In genomic region chr15:97785731-97786411, GRCm38 (mm10) we compare ENCODE assay signal across 8 mouse cellular contexts. TPM values are rescaled to one million over a fixed set of nuclear protein-coding genes. Genes with fewer than 3 reads are reported as not detected.
DNase-seq lines count a peak whose midpoint lies in the region; ATAC-seq lines count a peak whose summit lies in the region.

No protein-coding gene starts in this region.

- peak; percentile 77 for ATAC-seq in erythroid progenitor cell, adult 5-6 weeks (replicated peaks; ENCODE audit: low FRiP score, poor library complexity, severe bottlenecking)
- ATAC-seq in liver, embryonic 13.5 days (ENCODE audit: low read depth), result peak; percentile 80
- ATAC-seq in forebrain, embryonic 12.5 days (ENCODE audit: low FRiP score), result no peak
- no peak for ATAC-seq in forebrain, embryonic 11.5 days (replicated peaks; ENCODE audit: low FRiP score)

- 17% methylated on average over 9 of the region's 9 CpGs for WGBS in liver, embryonic 13.5 days (ENCODE audit: insufficient replicate concordance)
- 87% methylated on average over 9 of the region's 9 CpGs for WGBS in forebrain, embryonic 12.5 days
- WGBS in forebrain, embryonic 11.5 days, result 85% methylated on average over 9 of the region's 9 CpGs

- H3K4me3 ChIP-seq in liver, embryonic 13.5 days (replicated peaks), result peak overlapping the region; percentile 95
- H3K4me3 ChIP-seq in forebrain, embryonic 12.5 days (replicated peaks), result no peak overlapping the region
- H3K4me3 ChIP-seq in forebrain, embryonic 11.5 days (ENCODE audit: low read depth, low read length), result no peak overlapping the region

- H3K27ac ChIP-seq in liver, embryonic 13.5 days, result peak overlapping the region; percentile 98
- no peak overlapping the region for H3K27ac ChIP-seq in forebrain, embryonic 12.5 days
- no peak overlapping the region for H3K27ac ChIP-seq in forebrain, embryonic 11.5 days (ENCODE audit: low read depth, low read length)

- H3K27me3 ChIP-seq in liver, embryonic 13.5 days, result peaks cover 14% of the 10 kb centered on the region
- H3K27me3 ChIP-seq in forebrain, embryonic 12.5 days, result peaks cover 22% of the 10 kb centered on the region
- H3K27me3 ChIP-seq in forebrain, embryonic 11.5 days (ENCODE audit: control insufficient read depth, insufficient read depth, low read length), result peaks cover 8% of the 10 kb centered on the region

- DNase-seq in kidney, adult 18-20 months, result peak; percentile 37
- no peak for DNase-seq in kidney, postnatal 4 days
- peak; percentile 74 for DNase-seq in MN1 (ENCODE audit: low spot score)
- DNase-seq in liver, embryonic 13.5 days, result peak; percentile 80
- no peak for DNase-seq in ovary, postnatal 10 days (ENCODE audit: low spot score)
- no peak for DNase-seq in forebrain, embryonic 11.5 days (ENCODE audit: low spot score)

- H3K4me1 ChIP-seq in liver, embryonic 13.5 days (replicated peaks), result peaks cover 81% of the 10 kb centered on the region
- H3K4me1 ChIP-seq in forebrain, embryonic 12.5 days, result peaks cover 34% of the 10 kb centered on the region
- H3K4me1 ChIP-seq in forebrain, embryonic 11.5 days (replicated peaks; ENCODE audit: control insufficient read depth, insufficient read depth, low read length), result peaks cover 9% of the 10 kb centered on the region; the same call in 1 of the 2 replicates

- no peaks in the 10 kb centered on the region for H3K9me3 ChIP-seq in liver, embryonic 13.5 days (replicated peaks)
- H3K9me3 ChIP-seq in forebrain, embryonic 12.5 days, result no peaks in the 10 kb centered on the region
- no peaks in the 10 kb centered on the region for H3K9me3 ChIP-seq in forebrain, embryonic 11.5 days (ENCODE audit: control insufficient read depth, low read length)

- H3K36me3 ChIP-seq in liver, embryonic 13.5 days, result peaks cover 26% of the 10 kb centered on the region
- H3K36me3 ChIP-seq in forebrain, embryonic 12.5 days (replicated peaks), result 0 out of 2 replicates have a peak, but pooled peaks cover 1% of the 10 kb centered on the region
- no peaks in the 10 kb centered on the region for H3K36me3 ChIP-seq in forebrain, embryonic 11.5 days (ENCODE audit: control insufficient read depth, insufficient read depth, low read length)

- peak overlapping the region; percentile 86 for H3K4me2 ChIP-seq in liver, embryonic 13.5 days
- H3K4me2 ChIP-seq in forebrain, embryonic 12.5 days, result no peak overlapping the region
- H3K4me2 ChIP-seq in forebrain, embryonic 11.5 days (ENCODE audit: low read depth, low read length, severe bottlenecking), result no peak overlapping the region

- H3K9ac ChIP-seq in liver, embryonic 13.5 days, result peak overlapping the region; percentile 98
- H3K9ac ChIP-seq in forebrain, embryonic 12.5 days, result no peak overlapping the region
- no peak overlapping the region for H3K9ac ChIP-seq in forebrain, embryonic 11.5 days (ENCODE audit: low read length)

RNA-seq across cellular contexts. Expression of gene Slc48a1, which starts 7.6 kb away (rescaled TPM):
- total RNA-seq in erythroid progenitor cell, adult 5-6 weeks (2015; ENCODE audit: low replicate concordance), result 122 and 124 TPM in 2 replicates
- 74.2 and 96.2 TPM in 2 replicates for total RNA-seq in erythroid progenitor cell, adult 5-6 weeks (2017; ENCODE audit: low replicate concordance)
- polyA plus RNA-seq in liver, embryonic 13.5 days (2015; fragmentation: Nextera tagmentation; extraction: Ambion mirVana), result 89.5 and 101 TPM in 2 replicates
- polyA plus RNA-seq in forebrain, embryonic 12.5 days (2016; fragmentation: Nextera tagmentation; extraction: Ambion mirVana), result 36.6 and 38.1 TPM in 2 replicates
- polyA plus RNA-seq in forebrain, embryonic 11.5 days (2014; fragmentation: Nextera tagmentation; extraction: Ambion mirVana), result 32.1 and 32.9 TPM in 2 replicates

RNA-seq across cellular contexts. Expression of gene Rapgef3, which starts 18.1 kb away (rescaled TPM):
- total RNA-seq in erythroid progenitor cell, adult 5-6 weeks (2015; ENCODE audit: low replicate concordance), result not detected in 2 replicates
- 3.9 TPM in 1 of 2 replicates, not detected in the other for total RNA-seq in erythroid progenitor cell, adult 5-6 weeks (2017; ENCODE audit: low replicate concordance)
- 1.2 and 1.8 TPM in 2 replicates for polyA plus RNA-seq in liver, embryonic 13.5 days (2015; fragmentation: Nextera tagmentation; extraction: Ambion mirVana)
- 6.2 and 6.3 TPM in 2 replicates for polyA plus RNA-seq in forebrain, embryonic 12.5 days (2016; fragmentation: Nextera tagmentation; extraction: Ambion mirVana)
- 4.8 and 5.5 TPM in 2 replicates for polyA plus RNA-seq in forebrain, embryonic 11.5 days (2014; fragmentation: Nextera tagmentation; extraction: Ambion mirVana)

RNA-seq across cellular contexts. Expression of gene Endou, which starts 54.7 kb away (rescaled TPM):
- total RNA-seq in erythroid progenitor cell, adult 5-6 weeks (2015; ENCODE audit: low replicate concordance), result 3.8 TPM in 1 of 2 replicates, not detected in the other
- not detected in 2 replicates for total RNA-seq in erythroid progenitor cell, adult 5-6 weeks (2017; ENCODE audit: low replicate concordance)
- 0.07 TPM in 1 of 2 replicates, not detected in the other for polyA plus RNA-seq in liver, embryonic 13.5 days (2015; fragmentation: Nextera tagmentation; extraction: Ambion mirVana)
- 0.10 and 0.33 TPM in 2 replicates for polyA plus RNA-seq in forebrain, embryonic 12.5 days (2016; fragmentation: Nextera tagmentation; extraction: Ambion mirVana)
- polyA plus RNA-seq in forebrain, embryonic 11.5 days (2014; fragmentation: Nextera tagmentation; extraction: Ambion mirVana), result 0.33 TPM in 1 of 2 replicates, not detected in the other

RNA-seq across cellular contexts. Expression of gene Hdac7, which starts 58.4 kb away (rescaled TPM):
- total RNA-seq in erythroid progenitor cell, adult 5-6 weeks (2015; ENCODE audit: low replicate concordance), result 15.1 and 26.8 TPM in 2 replicates
- 2.4 and 9.8 TPM in 2 replicates for total RNA-seq in erythroid progenitor cell, adult 5-6 weeks (2017; ENCODE audit: low replicate concordance)
- polyA plus RNA-seq in liver, embryonic 13.5 days (2015; fragmentation: Nextera tagmentation; extraction: Ambion mirVana), result 8.0 and 8.3 TPM in 2 replicates
- polyA plus RNA-seq in forebrain, embryonic 12.5 days (2016; fragmentation: Nextera tagmentation; extraction: Ambion mirVana), result 23.7 and 24.1 TPM in 2 replicates
- polyA plus RNA-seq in forebrain, embryonic 11.5 days (2014; fragmentation: Nextera tagmentation; extraction: Ambion mirVana), result 23.9 and 26.4 TPM in 2 replicates

Comparison
In these comparisons a context has a peak if more than half of its experiments do, and no peak if none do; other contexts are left out.
1. DNase-seq: peak in kidney, adult 18-20 months (single experiment), MN1 (single experiment) and liver, embryonic 13.5 days (single experiment); none in kidney, postnatal 4 days (0 of 2), ovary, postnatal 10 days (single experiment) and forebrain, embryonic 11.5 days (single experiment).
2. ATAC-seq: peak in erythroid progenitor cell, adult 5-6 weeks (single experiment) and liver, embryonic 13.5 days (single experiment); none in forebrain, embryonic 12.5 days (single experiment) and forebrain, embryonic 11.5 days (single experiment).